Mouse (Mus musculus) E14TG2a.4 (cell line): Measurements from ENCODE around the gene Poln.

Experiments used
- H3K27me3 ChIP-seq: 2 replicates; pipeline ENCODE4 v1.6.1; 2014; ENCODE audit warnings: low read length, control low read depth; ENCODE audit not compliant: insufficient read depth
- H3K36me3 ChIP-seq: 2 replicates; pipeline ENCODE4 v1.6.1; 2014; ENCODE audit warnings: low read length, control low read depth; ENCODE audit not compliant: insufficient read depth
- H3K4me1 ChIP-seq: replicated peaks from 2 replicates; pipeline ENCODE4 v1.6.1; 2014; ENCODE audit warnings: low read depth, low read length, control low read depth
- H3K4me3 ChIP-seq: replicated peaks from 2 replicates; pipeline ENCODE4 v1.5.1; 2014; ENCODE audit warnings: mild to moderate bottlenecking, low read length
- H3K9me3 ChIP-seq: 2 replicates; pipeline ENCODE4 v1.6.1; 2014; ENCODE audit warnings: low read length, control low read depth
- CTCF ChIP-seq: conservative IDR thresholded peaks from 2 replicates; pipeline ENCODE4 v1.5.1; 2014; ENCODE audit warnings: low read length
- NANOG ChIP-seq: IDR thresholded peaks from 2 replicates; pipeline ENCODE4 v1.6.1; 2014; ENCODE audit warnings: borderline replicate concordance, low read length, mixed read lengths
- POU5F1 ChIP-seq: IDR thresholded peaks from 2 replicates; pipeline ENCODE4 v1.6.1; 2014; ENCODE audit warnings: low read length, borderline replicate concordance

The Poln gene

GRCm38 (mm10) chr5:33997829-33998504 is 171.3 kb downstream of the Poln start:
- TF ChIP-seq NANOG (no peak), POU5F1 (no peak), CTCF (no peak)
- Histone ChIP-seq H3K4me1 (peaks cover 28% of the 10 kb centered on the region), H3K27me3 (peaks cover 85% of the 10 kb centered on the region), H3K9me3 (peaks cover 6% of the 10 kb centered on the region; the same call in 1 of the 2 replicates), H3K36me3 (no peaks in the 10 kb centered on the region), H3K4me3 (peak overlapping the region; percentile 86)

- Histone ChIP-seq H3K27me3 (peaks cover 84% of the 10 kb centered on the region), H3K36me3 (no peaks in the 10 kb centered on the region), H3K4me1 (peaks cover 28% of the 10 kb centered on the region), H3K9me3 (peaks cover 6% of the 10 kb centered on the region; the same call in 1 of the 2 replicates), H3K4me3 (peak overlapping the region; percentile 86)
- no peak for TF ChIP-seq CTCF
- no peak for TF ChIP-seq POU5F1
- no peak for TF ChIP-seq NANOG
Observed at GRCm38 (mm10) chr5:33997051-33997741, 172.1 kb downstream of the Poln start.

- peaks cover 80% of the 10 kb centered on the region for H3K27me3 ChIP-seq
- H3K4me3 ChIP-seq: peak overlapping the region; percentile 86
- TF ChIP-seq POU5F1: no peak
- TF ChIP-seq CTCF: no peak
- TF ChIP-seq NANOG: no peak
- H3K36me3 ChIP-seq: no peaks in the 10 kb centered on the region
- peaks cover 6% of the 10 kb centered on the region; the same call in 1 of the 2 replicates for H3K9me3 ChIP-seq
- peaks cover 28% of the 10 kb centered on the region for H3K4me1 ChIP-seq
Observed at GRCm38 (mm10) chr5:33996694-33997045, 172.6 kb downstream of the Poln start.

- Histone ChIP-seq H3K4me1 (peaks cover 28% of the 10 kb centered on the region), H3K27me3 (peaks cover 78% of the 10 kb centered on the region), H3K9me3 (peaks cover 6% of the 10 kb centered on the region; the same call in 1 of the 2 replicates), H3K4me3 (peak within 1 kb of the TSS; percentile 86), H3K36me3 (no peaks in the 10 kb centered on the region)
- no peak for TF ChIP-seq CTCF
Observed at GRCm38 (mm10) chr5:33995843-33996693, 173.2 kb downstream of the Poln start, which contains the start of gene Nat8l. Gene Nat8l (plus strand): TSS chr5:33995984.

- peak overlapping the region; percentile 86 for H3K4me3 ChIP-seq
- H3K27me3 ChIP-seq: peaks cover 66% of the 10 kb centered on the region
- H3K4me1 ChIP-seq: peaks cover 25% of the 10 kb centered on the region
- TF ChIP-seq CTCF: peak; percentile 36
- TF ChIP-seq NANOG: no peak
- H3K36me3 ChIP-seq: no peaks in the 10 kb centered on the region
- peaks cover 6% of the 10 kb centered on the region; the same call in 1 of the 2 replicates for H3K9me3 ChIP-seq
Observed at GRCm38 (mm10) chr5:33994671-33995625, 174.3 kb downstream of the Poln start.

GRCm38 (mm10) chr5:33983309-33984121 is 185.7 kb downstream of the Poln start, which contains the start of gene Gm1673:
Gene Gm1673 (plus strand): TSS chr5:33983433.
- peaks cover 8% of the 10 kb centered on the region for H3K4me1 ChIP-seq
- H3K36me3 ChIP-seq: no peaks in the 10 kb centered on the region
- TF ChIP-seq NANOG: no peak
- no peak for TF ChIP-seq POU5F1
- TF ChIP-seq CTCF: no peak
- H3K4me3 ChIP-seq: peak within 1 kb of the TSS; percentile 89
- peaks cover 84% of the 10 kb centered on the region for H3K27me3 ChIP-seq
- H3K9me3 ChIP-seq: peaks cover 24% of the 10 kb centered on the region

- Histone ChIP-seq H3K4me1 (peaks cover 8% of the 10 kb centered on the region), H3K36me3 (no peaks in the 10 kb centered on the region), H3K27me3 (peaks cover 88% of the 10 kb centered on the region), H3K9me3 (peaks cover 24% of the 10 kb centered on the region), H3K4me3 (peak overlapping the region; percentile 89)
- TF ChIP-seq POU5F1: no peak
- TF ChIP-seq NANOG: no peak
- no peak for TF ChIP-seq CTCF
Observed at GRCm38 (mm10) chr5:33982731-33983259, 186.5 kb downstream of the Poln start.
